Mouse (Mus musculus) cortical plate, adult 2 months (tissue): ENCODE data around the gene Zfp39.

ENCODE experiments used
- CTCF ChIP-seq: fragments of 200-500 bp; IDR thresholded peaks from 2 replicates; pipeline ENCODE4 v1.5.1; 2011; ENCODE audit warnings: mild to moderate bottlenecking, control low read depth, low read length; ENCODE audit not compliant: insufficient read depth; ENCODE audit errors: extremely low read depth
- POLR2A ChIP-seq: fragments of 200-500 bp; IDR thresholded peaks from 2 replicates; pipeline ENCODE4 v1.6.1; 2011; ENCODE audit warnings: mild to moderate bottlenecking, low read length, control low read depth; ENCODE audit not compliant: insufficient read depth; ENCODE audit errors: extremely low read depth

DNA sequence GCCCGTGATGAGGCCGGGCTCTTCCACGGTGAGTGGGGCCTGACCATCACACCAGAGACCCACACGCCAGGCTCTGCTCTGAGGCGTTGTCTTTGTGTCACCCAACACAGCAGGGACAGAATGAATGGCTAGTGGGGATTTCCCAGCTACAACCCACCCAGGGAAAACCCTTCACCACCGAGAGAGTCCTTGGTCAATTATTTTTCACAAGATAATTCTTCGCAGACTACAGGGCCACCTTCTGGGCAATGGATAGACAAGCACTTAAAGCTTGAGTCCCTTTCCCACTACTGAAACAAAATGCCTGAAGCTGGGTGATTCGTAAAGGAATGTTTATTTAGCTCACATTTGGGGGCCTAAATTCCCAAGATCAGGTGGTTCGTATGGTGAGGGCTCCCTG is 18.4 kb upstream of the Zfp39 start:
- TF ChIP-seq POLR2A (no peak), CTCF (no peak)
